Mouse (Mus musculus) C2C12 (cell line): ENCODE measurements around the gene Cflar. TPM values are rescaled to one million over a fixed set of nuclear protein-coding genes. Genes with fewer than 3 reads are reported as not detected.
A peak's percentile ranks its signal among the peaks of the same experiment; 100 is the strongest.

Source experiments
- H3K27me3 ChIP-seq: one replicate; pipeline ENCODE4 v1.6.1; 2011; ENCODE audit not compliant: control insufficient read depth, insufficient read depth, insufficient read length
- H3K36me3 ChIP-seq: one replicate; pipeline ENCODE4 v1.6.1; 2011; ENCODE audit not compliant: control insufficient read depth, insufficient read depth
- H3K4me3 ChIP-seq: one replicate; pipeline ENCODE4 v1.5.1; 2011; ENCODE audit warnings: mild to moderate bottlenecking, control low read depth; ENCODE audit not compliant: poor library complexity, insufficient read depth, severe bottlenecking
- H3K79me2 ChIP-seq: one replicate; pipeline ENCODE4 v1.6.1; 2011; ENCODE audit not compliant: control insufficient read depth, insufficient read depth
- H3K79me3 ChIP-seq: one replicate; pipeline ENCODE4 v1.6.1; 2011; ENCODE audit warnings: low read depth, control low read depth
- H3ac ChIP-seq: one replicate; pipeline ENCODE3; 2011; ENCODE audit warnings: low read depth; ENCODE audit not compliant: control insufficient read depth, insufficient read length
- CEBPB ChIP-seq: IDR thresholded peaks from one replicate; pipeline ENCODE4 v1.6.1; 2011; ENCODE audit warnings: low read depth, mild to moderate bottlenecking, control low read depth, moderate library complexity
- CTCF ChIP-seq: IDR thresholded peaks from one replicate; pipeline ENCODE4 v1.5.1; 2011; ENCODE audit not compliant: control insufficient read depth, insufficient read depth, insufficient read length
- FOSL1 ChIP-seq: IDR thresholded peaks from one replicate; pipeline ENCODE4 v1.8.0; 2011; ENCODE audit warnings: mild to moderate bottlenecking, low read length; ENCODE audit not compliant: poor library complexity, insufficient read depth, severe bottlenecking
- MAX ChIP-seq: IDR thresholded peaks from one replicate; pipeline ENCODE4 v1.6.1; 2011; ENCODE audit warnings: mild to moderate bottlenecking, control low read depth
- MYOD1 ChIP-seq: IDR thresholded peaks from one replicate; pipeline ENCODE4 v1.6.1; 2011; ENCODE audit warnings: low read depth; ENCODE audit not compliant: control insufficient read depth, insufficient read length
- MYOG ChIP-seq: IDR thresholded peaks from one replicate; pipeline ENCODE4 v1.6.1; 2011; ENCODE audit not compliant: control insufficient read depth, insufficient read length; ENCODE audit errors: extremely low read depth
- USF1 ChIP-seq: IDR thresholded peaks from one replicate; pipeline ENCODE4 v1.6.1; 2011; ENCODE audit warnings: low read depth, mild to moderate bottlenecking, control low read depth, moderate library complexity
- polyA plus RNA-seq: library from polyadenylated mRNA; unstranded; fragments of >200 nt; fragmentation: generic; extraction: Trizol; gene quantifications from one replicate; pipeline ENCODE4 v1.2.1, GENCODE M21; 2012; ENCODE audit warnings: missing spikeins

The Cflar gene
- polyA plus RNA-seq, 1 experiment: 23.6 TPM

DNA sequence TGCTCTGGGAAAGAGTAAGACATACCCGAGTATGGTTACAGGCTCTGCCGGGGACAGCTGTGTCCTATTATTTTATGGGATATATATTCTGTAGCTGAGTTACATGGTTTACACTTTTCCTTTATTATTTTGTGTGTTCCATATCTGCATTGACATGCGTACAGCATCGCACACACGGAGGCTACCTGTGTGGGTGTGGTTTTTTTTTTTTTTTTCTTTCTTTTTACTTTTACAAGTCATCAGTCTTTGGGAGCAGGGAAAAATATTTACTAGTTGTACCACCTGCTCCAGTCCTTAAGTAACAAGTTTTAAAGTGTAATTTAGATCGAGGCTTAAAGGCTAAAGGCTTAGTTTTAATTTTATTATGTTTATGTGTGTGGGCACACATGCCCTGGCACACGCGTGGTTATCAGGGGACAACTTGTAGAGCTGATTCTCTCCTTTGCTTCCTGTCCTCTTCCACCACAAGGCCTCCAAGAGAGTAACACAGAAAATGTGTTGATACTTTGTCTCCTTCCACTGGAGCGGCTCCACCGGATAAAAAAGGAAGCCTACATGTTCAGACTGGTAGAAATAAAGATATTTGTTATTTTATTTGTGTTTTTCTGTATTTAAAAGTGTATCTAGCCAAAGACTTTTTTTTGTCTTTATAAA, 470 bp upstream of the Cflar start:
- H3K79me3 ChIP-seq: peaks cover 24% of the 10 kb centered on the region
- peak overlapping the region; percentile 60 for H3K4me3 ChIP-seq
- peak overlapping the region; percentile 100 for H3ac ChIP-seq
- no peak for TF ChIP-seq CTCF
- no peaks in the 10 kb centered on the region for H3K27me3 ChIP-seq
- peaks cover 15% of the 10 kb centered on the region for H3K36me3 ChIP-seq
- H3K79me2 ChIP-seq: peaks cover 28% of the 10 kb centered on the region

GRCm38 (mm10) chr1:58712076-58713061, 1.1 kb downstream of the Cflar start:
- H3K4me3 ChIP-seq: peak overlapping the region; percentile 69
- H3K27me3 ChIP-seq: no peaks in the 10 kb centered on the region
- peaks cover 29% of the 10 kb centered on the region for H3K36me3 ChIP-seq

GRCm38 (mm10) chr1:58713081-58713892, 2.0 kb downstream of the Cflar start:
- Histone ChIP-seq H3K27me3 (no peaks in the 10 kb centered on the region), H3K4me3 (peak overlapping the region; percentile 69)
- TF ChIP-seq CEBPB (no peak), MYOD1 (no peak), MAX (no peak), MYOG (no peak), USF1 (no peak), CTCF (no peak), FOSL1 (no peak)

More at GRCm38 (mm10) chr1:58712076-58713061, 1.1 kb downstream of the Cflar start:
- TF ChIP-seq MYOG: no peak
- no peak for TF ChIP-seq MYOD1
- no peak for TF ChIP-seq FOSL1
- TF ChIP-seq USF1: peak; percentile 75
- H3ac ChIP-seq: no peak overlapping the region
- peaks cover 35% of the 10 kb centered on the region for H3K79me3 ChIP-seq
- peaks cover 43% of the 10 kb centered on the region for H3K79me2 ChIP-seq

DNA sequence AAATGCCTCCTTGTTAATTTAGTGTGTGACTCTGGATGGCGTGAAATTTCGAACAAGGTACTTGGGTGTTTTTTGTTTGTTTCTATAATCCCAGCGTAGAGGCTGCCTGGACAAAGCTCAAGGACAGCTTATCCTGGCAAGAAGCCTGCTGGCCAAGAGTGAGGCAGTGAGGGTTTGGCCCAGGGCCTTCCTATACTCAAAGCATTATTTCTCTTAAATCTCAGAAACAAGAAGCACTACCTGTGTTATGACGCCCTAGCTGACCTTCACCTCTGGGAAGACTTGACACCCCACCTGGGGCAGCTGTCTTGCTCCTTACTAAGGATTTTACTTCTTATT, 2.6 kb downstream of the Cflar start:
- peaks cover 58% of the 10 kb centered on the region for H3K79me2 ChIP-seq
- H3K36me3 ChIP-seq: peaks cover 36% of the 10 kb centered on the region
- TF ChIP-seq CTCF (no peak), CEBPB (no peak), MYOG (no peak), MAX (no peak), MYOD1 (no peak), USF1 (no peak), FOSL1 (no peak)
- H3K4me3 ChIP-seq: peak overlapping the region; percentile 69
- peaks cover 40% of the 10 kb centered on the region for H3K79me3 ChIP-seq
- H3ac ChIP-seq: peak overlapping the region; percentile 74
- no peaks in the 10 kb centered on the region for H3K27me3 ChIP-seq

More at GRCm38 (mm10) chr1:58713081-58713892, 2.0 kb downstream of the Cflar start:
- Histone ChIP-seq H3K79me3 (peaks cover 40% of the 10 kb centered on the region), H3K36me3 (peaks cover 36% of the 10 kb centered on the region), H3ac (peak overlapping the region; percentile 74), H3K79me2 (peaks cover 52% of the 10 kb centered on the region)

DNA sequence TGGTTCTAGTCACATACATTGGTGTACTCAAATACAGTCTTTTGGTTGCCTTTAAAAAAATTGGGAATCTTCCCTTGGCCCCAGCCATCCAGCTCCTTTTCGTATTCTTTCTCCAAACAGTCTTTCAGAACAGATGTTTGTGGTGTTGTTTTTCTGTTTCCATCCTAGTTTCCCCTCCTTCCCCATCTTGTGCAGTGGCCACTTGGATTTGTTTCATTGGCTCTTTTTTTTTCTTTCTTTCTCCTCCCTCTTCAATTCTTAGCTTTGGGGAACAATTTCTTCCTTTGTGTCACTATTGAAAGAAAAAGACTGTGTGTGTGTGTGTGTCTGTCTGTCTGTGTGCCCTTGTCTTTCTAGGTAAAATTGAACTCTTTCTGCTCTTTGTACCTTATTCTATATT, 3.1 kb downstream of the Cflar start:
- Histone ChIP-seq H3K27me3 (no peaks in the 10 kb centered on the region), H3ac (peak overlapping the region; percentile 7), H3K4me3 (peak overlapping the region; percentile 69), H3K36me3 (peaks cover 36% of the 10 kb centered on the region), H3K79me3 (peaks cover 40% of the 10 kb centered on the region), H3K79me2 (peaks cover 63% of the 10 kb centered on the region)
- no peak for TF ChIP-seq FOSL1
- no peak for TF ChIP-seq CTCF
- no peak for TF ChIP-seq MAX
- no peak for TF ChIP-seq MYOG
- TF ChIP-seq CEBPB: no peak
- no peak for TF ChIP-seq MYOD1
- TF ChIP-seq USF1: no peak
